10 mouse cellular contexts compared by ENCODE assay signal in genomic region chr11:61485541-61486457, GRCm38 (mm10). TPM values are rescaled to one million over a fixed set of nuclear protein-coding genes. Genes with fewer than 3 reads are reported as not detected.
DNase-seq lines count a peak whose midpoint lies in the region; ATAC-seq and TF ChIP-seq lines count a peak whose summit lies in the region.
"Had no signal": no experiment of that assay in that cellular context is flagged by ENCODE, and none has a peak within 500 bp of the region (broad histone marks: within the 10 kb centered on the region; RNA-seq: fewer than 3 reads in every experiment).

No protein-coding gene starts in this region.

- peak overlapping the region; percentile 56 for H3K4me3 ChIP-seq in gastrocnemius, adult 2 months
- peak overlapping the region; percentile 8 for H3K4me3 ChIP-seq in testis, adult 2 months (ENCODE audit: control insufficient read depth, low read depth, low read length)
- peak overlapping the region; percentile 58 for H3K4me3 ChIP-seq in limb, embryonic 13.5 days
- peak overlapping the region; percentile 36 for H3K4me3 ChIP-seq in stomach, postnatal 0 days (ENCODE audit: low read depth, low read length)

- intact Hi-C loops in gastrocnemius, adult 2 months (cut with DNase I), result no loop called here

- H3K4me2 ChIP-seq in limb, embryonic 13.5 days (replicated peaks), result peak overlapping the region; percentile 95
- peak overlapping the region; percentile 51 for H3K4me2 ChIP-seq in stomach, postnatal 0 days (replicated peaks; ENCODE audit: low read depth)

- peak; percentile 10 for ATAC-seq in limb, embryonic 13.5 days (ENCODE audit: low FRiP score, low read depth)
- no peak for ATAC-seq in stomach, postnatal 0 days (ENCODE audit: low FRiP score, low TSS enrichment)

- peak overlapping the region; percentile 67 for H3K27ac ChIP-seq in gastrocnemius, adult 2 months
- H3K27ac ChIP-seq in testis, adult 2 months (ENCODE audit: control insufficient read depth, insufficient read depth, low read depth, low read length), result peak overlapping the region; percentile 37
- H3K27ac ChIP-seq in limb, embryonic 13.5 days, result peak overlapping the region; percentile 100
- H3K27ac ChIP-seq in stomach, postnatal 0 days (replicated peaks), result peak overlapping the region; percentile 92

- H3K9me3 ChIP-seq in limb, embryonic 13.5 days, result no peaks in the 10 kb centered on the region
- H3K9me3 ChIP-seq in stomach, postnatal 0 days (ENCODE audit: control insufficient read depth, low read length), result no peaks in the 10 kb centered on the region

- no peak for DNase-seq in gastrocnemius, adult 2 months
- DNase-seq in gastrocnemius, adult 8-10 months (ENCODE audit: low spot score in 2 of 2), result no peak
- no peak for DNase-seq in testis, postnatal 10 days (ENCODE audit: low spot score)
- DNase-seq in stomach, postnatal 0 days (ENCODE audit: low spot score), result no peak
- DNase-seq in natural killer cell, adult 2 months (ENCODE audit: low spot score in 2 of 2), result no peak
- DNase-seq in thymus, postnatal 14 days, result no peak
- DNase-seq: B cell, adult 2 months had no signal

- peak overlapping the region; percentile 85 for H3K9ac ChIP-seq in limb, embryonic 13.5 days
- peak overlapping the region; percentile 56 for H3K9ac ChIP-seq in stomach, postnatal 0 days (ENCODE audit: low read length)

- 25% methylated on average over 22 of the region's 22 CpGs for WGBS in limb, embryonic 13.5 days
- WGBS in stomach, postnatal 0 days, result 55% methylated on average over 22 of the region's 22 CpGs

- H3K4me1 ChIP-seq in testis, adult 2 months (ENCODE audit: control insufficient read depth, insufficient read depth, low read length), result peaks cover 12% of the 10 kb centered on the region
- peaks cover 79% of the 10 kb centered on the region for H3K4me1 ChIP-seq in limb, embryonic 13.5 days
- peaks cover 4% of the 10 kb centered on the region; the same call in 1 of the 2 replicates for H3K4me1 ChIP-seq in stomach, postnatal 0 days (replicated peaks; ENCODE audit: control insufficient read depth, insufficient read depth)

- TF ChIP-seq CTCF in gastrocnemius, adult 2 months (IDR thresholded peaks at IDR 0.05), result no peak
- TF ChIP-seq CTCF in testis, adult 2 months (IDR thresholded peaks at IDR 0.05; ENCODE audit: control insufficient read depth, insufficient read depth, insufficient replicate concordance, low read depth, low read length), result no peak
- TF ChIP-seq CTCF in stomach, postnatal 0 days (IDR thresholded peaks at IDR 0.05; ENCODE audit: low read depth), result no peak

- no peak for TF ChIP-seq EP300 in stomach, postnatal 0 days (optimal IDR thresholded peaks at IDR 0.05)

- H3K36me3 ChIP-seq in testis, adult 2 months (ENCODE audit: control insufficient read depth, insufficient read depth, low read length), result no peaks in the 10 kb centered on the region
- peaks cover 40% of the 10 kb centered on the region for H3K36me3 ChIP-seq in limb, embryonic 13.5 days
- peaks cover 9% of the 10 kb centered on the region for H3K36me3 ChIP-seq in stomach, postnatal 0 days (ENCODE audit: control insufficient read depth, insufficient read depth, low read length)

- H3K27me3 ChIP-seq in testis, adult 2 months (ENCODE audit: control insufficient read depth, insufficient read depth, low read length), result no peaks in the 10 kb centered on the region
- H3K27me3 ChIP-seq in limb, embryonic 13.5 days, result no peaks in the 10 kb centered on the region
- no peaks in the 10 kb centered on the region for H3K27me3 ChIP-seq in stomach, postnatal 0 days (ENCODE audit: control insufficient read depth, insufficient read depth, low read length)

- no peak for TF ChIP-seq POLR2A in testis, adult 2 months (IDR thresholded peaks at IDR 0.05; ENCODE audit: control insufficient read depth, low read depth, low read length)

RNA-seq across cellular contexts. Expression of gene Mfap4, which starts 0.6 kb away (rescaled TPM):
- total RNA-seq in gastrocnemius, adult 2 months (2021), result 10 to 100 TPM in 1 of 2 experiments, 1 to 10 TPM in 1; 6.9 to 36.6 TPM
- total RNA-seq in gastrocnemius, adult 8-10 months (2022), result 1 to 10 TPM; 3.1 to 7.2 (median 4.4) TPM
- 24.6 and 29.5 TPM in 2 replicates for polyA plus RNA-seq in testis, adult 2 months (2012; rRNA removed)
- polyA plus RNA-seq in limb, embryonic 13.5 days (2015; fragmentation: Nextera tagmentation; extraction: Ambion mirVana), result 319 TPM in 2 replicates
- 174 and 184 TPM in 2 replicates for polyA plus RNA-seq in stomach, postnatal 0 days (2015; fragmentation: Nextera tagmentation; extraction: Ambion mirVana)
- total RNA-seq: megakaryocyte, adult 5-6 weeks had no signal

RNA-seq across cellular contexts. Expression of gene Mapk7, which starts 8.4 kb away (rescaled TPM):
- 1 to 10 TPM; 2.7 to 2.9 TPM for total RNA-seq in gastrocnemius, adult 2 months (2021)
- 1 to 10 TPM; 2.0 to 4.6 (median 2.3) TPM for total RNA-seq in gastrocnemius, adult 8-10 months (2022)
- 9.6 and 10.6 TPM in 2 replicates for polyA plus RNA-seq in testis, adult 2 months (2012; rRNA removed)
- polyA plus RNA-seq in limb, embryonic 13.5 days (2015; fragmentation: Nextera tagmentation; extraction: Ambion mirVana), result 87.3 and 87.8 TPM in 2 replicates
- polyA plus RNA-seq in stomach, postnatal 0 days (2015; fragmentation: Nextera tagmentation; extraction: Ambion mirVana), result 14.5 and 15.4 TPM in 2 replicates

RNA-seq across cellular contexts. Expression of gene B9d1, which starts 19.1 kb away (rescaled TPM):
- total RNA-seq in gastrocnemius, adult 2 months (2021), result 1 to 10 TPM; 3.4 to 7.0 TPM
- total RNA-seq in gastrocnemius, adult 8-10 months (2022), result 1 to 10 TPM; 2.9 to 7.2 (median 4.7) TPM
- 295 and 310 TPM in 2 replicates for polyA plus RNA-seq in testis, adult 2 months (2012; rRNA removed)
- 31.9 and 32.6 TPM in 2 replicates for polyA plus RNA-seq in limb, embryonic 13.5 days (2015; fragmentation: Nextera tagmentation; extraction: Ambion mirVana)
- polyA plus RNA-seq in stomach, postnatal 0 days (2015; fragmentation: Nextera tagmentation; extraction: Ambion mirVana), result 11.3 and 11.9 TPM in 2 replicates

RNA-seq across cellular contexts. Expression of gene Rnf112, which starts 31.9 kb away (rescaled TPM):
- total RNA-seq in gastrocnemius, adult 2 months (2021), result under 1 TPM in 1 of 2 experiments, not detected in 1; 0.11 TPM
- under 1 TPM in 1 of 4 experiments, not detected in 3; 0.08 TPM for total RNA-seq in gastrocnemius, adult 8-10 months (2022)
- 18.2 and 18.4 TPM in 2 replicates for polyA plus RNA-seq in testis, adult 2 months (2012; rRNA removed)
- 0.60 and 0.61 TPM in 2 replicates for polyA plus RNA-seq in limb, embryonic 13.5 days (2015; fragmentation: Nextera tagmentation; extraction: Ambion mirVana)
- 0.84 and 1.3 TPM in 2 replicates for polyA plus RNA-seq in stomach, postnatal 0 days (2015; fragmentation: Nextera tagmentation; extraction: Ambion mirVana)
- total RNA-seq: megakaryocyte, adult 5-6 weeks had no signal

Comparison
In these comparisons a context has a peak if more than half of its experiments do, and no peak if none do; other contexts are left out.
1. H3K27ac ChIP-seq: peak in every context shown above with its lines; median percentile 100 in limb, embryonic 13.5 days; 92 in stomach, postnatal 0 days; 67 in gastrocnemius, adult 2 months; 37 in testis, adult 2 months.
2. H3K4me3 ChIP-seq: peak in every context shown above with its lines; median percentile 58 in limb, embryonic 13.5 days; 56 in gastrocnemius, adult 2 months; 36 in stomach, postnatal 0 days; 8 in testis, adult 2 months.